Mouse (Mus musculus) kidney, embryonic 14.5 days (tissue): Measurements from ENCODE around the gene D930007J09Rik. TPM values are rescaled to one million over a fixed set of nuclear protein-coding genes. Genes with fewer than 3 reads are reported as not detected.

Source experiments
- ATAC-seq: fragments of 200-750 bp; cut with Nextera tagmentation; 2 replicates; pipeline ENCODE4 v1.8.0; 2017; ENCODE audit warnings: moderate number of reproducible peaks, mild to moderate bottlenecking, moderate TSS enrichment, moderate library complexity; ENCODE audit not compliant: low FRiP score, low TSS enrichment
- H3K27ac ChIP-seq: fragments of 300-500 bp; sonication (generic); 2 replicates; pipeline ENCODE4 v1.5.1; 2014; ENCODE audit warnings: low read depth, mild to moderate bottlenecking, low read length, moderate library complexity, mixed read lengths
- H3K27me3 ChIP-seq: fragments of 300-500 bp; sonication (generic); 2 replicates; pipeline ENCODE4 v1.6.1; 2014; ENCODE audit warnings: mild to moderate bottlenecking, low read length; ENCODE audit not compliant: control insufficient read depth, insufficient read depth
- H3K36me3 ChIP-seq: fragments of 300-500 bp; sonication (generic); 2 replicates; pipeline ENCODE4 v1.6.1; 2014; ENCODE audit warnings: low read length, mixed read lengths; ENCODE audit not compliant: control insufficient read depth, insufficient read depth
- H3K4me1 ChIP-seq: fragments of 300-500 bp; sonication (generic); 2 replicates; pipeline ENCODE4 v1.6.1; 2014; ENCODE audit warnings: low read length, mixed read lengths; ENCODE audit not compliant: control insufficient read depth, insufficient read depth
- H3K4me2 ChIP-seq: fragments of 300-500 bp; sonication (generic); replicated peaks from 2 replicates; pipeline ENCODE4 v1.6.1; 2014; ENCODE audit warnings: low read depth, mild to moderate bottlenecking, low read length
- H3K4me3 ChIP-seq: fragments of 300-500 bp; sonication (generic); 2 replicates; pipeline ENCODE4 v1.5.1; 2014; ENCODE audit warnings: mild to moderate bottlenecking, low read length
- H3K9ac ChIP-seq: fragments of 300-500 bp; sonication (generic); 2 replicates; pipeline ENCODE4 v1.6.1; 2014; ENCODE audit warnings: low read depth, mild to moderate bottlenecking, low read length, moderate library complexity
- H3K9me3 ChIP-seq: fragments of 300-500 bp; sonication (generic); 2 replicates; pipeline ENCODE4 v1.6.1; 2016; ENCODE audit warnings: low read length; ENCODE audit not compliant: control insufficient read depth
- WGBS: fragments of 180-500 bp; shearing (Covaris S2); extraction: QIAGEN DNeasy Blood & Tissue Kit; methylation state at CpG from one replicate; pipeline ENCODE4 v1.1.7; 2014; 5-methylcytosine and 5-hydroxymethylcytosine counted together
- polyA plus RNA-seq: library from polyadenylated mRNA; unstranded; fragments of >200 nt; fragmentation: Nextera tagmentation; extraction: Ambion mirVana; gene quantifications from 2 replicates; pipeline ENCODE4 v1.2.1, GENCODE M21; 2014

The D930007J09Rik gene
- polyA plus RNA-seq, result not detected in 2 replicates

DNA sequence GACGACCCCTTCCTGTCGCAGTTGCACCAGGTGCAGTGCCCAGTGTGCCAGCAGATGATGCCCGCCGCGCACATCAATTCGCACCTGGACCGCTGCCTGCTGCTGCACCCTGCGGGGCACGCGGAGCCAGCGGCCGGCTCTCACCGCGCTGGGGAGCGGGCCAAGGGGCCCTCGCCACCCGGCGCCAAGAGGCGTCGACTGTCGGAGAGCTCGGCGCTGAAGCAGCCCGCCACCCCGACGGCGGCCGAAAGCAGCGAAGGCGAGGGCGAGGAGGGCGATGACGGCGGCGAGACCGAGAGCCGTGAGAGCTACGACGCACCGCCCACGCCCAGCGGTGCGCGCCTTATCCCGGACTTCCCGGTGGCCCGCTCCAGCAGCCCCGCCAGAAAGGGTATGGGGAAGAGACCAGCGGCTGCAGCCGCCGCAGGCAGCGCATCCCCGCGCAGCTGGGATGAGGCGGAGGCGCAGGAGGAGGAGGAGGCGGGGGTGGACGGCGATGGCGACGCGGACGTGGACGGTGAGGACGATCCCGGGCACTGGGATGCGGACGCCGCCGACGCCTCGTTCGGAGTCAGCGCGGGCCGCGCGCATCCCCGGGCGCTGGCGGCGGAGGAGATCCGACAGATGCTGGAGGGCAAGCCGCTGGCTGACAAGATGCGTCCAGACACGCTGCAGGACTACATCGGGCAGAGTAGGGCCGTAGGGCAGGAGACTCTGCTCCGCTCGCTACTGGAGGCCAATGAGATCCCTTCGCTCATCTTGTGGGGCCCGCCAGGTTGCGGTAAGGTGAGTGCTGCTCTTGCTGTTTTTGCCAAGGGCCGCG, at the start of gene D930007J09Rik:
TSS of gene D930007J09Rik (minus strand) at position 591 of the 823 bp plus-strand sequence.
- H3K27me3 ChIP-seq, result no peaks in the 10 kb centered on the region
- H3K9ac ChIP-seq, result peak within 1 kb of the TSS; percentile 85
- peaks cover 16% of the 10 kb centered on the region for H3K36me3 ChIP-seq
- no peaks in the 10 kb centered on the region for H3K9me3 ChIP-seq
- peak within 1 kb of the TSS; percentile 92 for H3K4me2 ChIP-seq
- peak within 1 kb of the TSS; percentile 84 for H3K4me3 ChIP-seq
- ATAC-seq, result peak; percentile 70
- H3K27ac ChIP-seq, result peak within 1 kb of the TSS; percentile 30; the same call in 1 of the 2 replicates
- peaks cover 10% of the 10 kb centered on the region; the same call in 1 of the 2 replicates for H3K4me1 ChIP-seq
- WGBS, result 0% methylated on average over 89 of the region's 95 CpGs

DNA sequence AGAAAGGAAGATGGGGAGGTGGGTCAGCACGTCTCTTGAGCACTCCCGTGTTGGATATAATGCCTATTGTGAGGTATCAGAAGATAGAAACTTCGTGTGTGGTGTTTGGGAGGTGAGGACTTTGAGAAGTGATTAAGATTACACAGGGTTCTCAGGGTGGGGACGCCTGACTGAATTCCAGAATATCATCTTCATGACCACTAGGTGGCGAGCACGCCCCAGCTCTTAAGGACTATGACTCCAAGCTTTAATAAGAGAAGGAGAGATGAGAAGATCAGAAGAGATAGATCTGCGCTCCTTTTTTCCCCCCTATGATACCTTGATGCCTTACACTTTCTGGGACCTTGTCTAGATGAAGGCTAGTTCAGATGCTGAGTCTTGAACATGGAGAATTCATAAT, 49.3 kb upstream of the D930007J09Rik start:
- H3K9me3 ChIP-seq, result no peaks in the 10 kb centered on the region
- H3K36me3 ChIP-seq, result no peaks in the 10 kb centered on the region
- peaks cover 7% of the 10 kb centered on the region; the same call in 1 of the 2 replicates for H3K4me1 ChIP-seq
- no peak overlapping the region for H3K9ac ChIP-seq
- no peak overlapping the region for H3K27ac ChIP-seq
- peak; percentile 78 for ATAC-seq
- no peak overlapping the region for H3K4me2 ChIP-seq
- no peak overlapping the region for H3K4me3 ChIP-seq
- no peaks in the 10 kb centered on the region for H3K27me3 ChIP-seq
- WGBS, result 10% methylated on average over 7 of the region's 7 CpGs

DNA sequence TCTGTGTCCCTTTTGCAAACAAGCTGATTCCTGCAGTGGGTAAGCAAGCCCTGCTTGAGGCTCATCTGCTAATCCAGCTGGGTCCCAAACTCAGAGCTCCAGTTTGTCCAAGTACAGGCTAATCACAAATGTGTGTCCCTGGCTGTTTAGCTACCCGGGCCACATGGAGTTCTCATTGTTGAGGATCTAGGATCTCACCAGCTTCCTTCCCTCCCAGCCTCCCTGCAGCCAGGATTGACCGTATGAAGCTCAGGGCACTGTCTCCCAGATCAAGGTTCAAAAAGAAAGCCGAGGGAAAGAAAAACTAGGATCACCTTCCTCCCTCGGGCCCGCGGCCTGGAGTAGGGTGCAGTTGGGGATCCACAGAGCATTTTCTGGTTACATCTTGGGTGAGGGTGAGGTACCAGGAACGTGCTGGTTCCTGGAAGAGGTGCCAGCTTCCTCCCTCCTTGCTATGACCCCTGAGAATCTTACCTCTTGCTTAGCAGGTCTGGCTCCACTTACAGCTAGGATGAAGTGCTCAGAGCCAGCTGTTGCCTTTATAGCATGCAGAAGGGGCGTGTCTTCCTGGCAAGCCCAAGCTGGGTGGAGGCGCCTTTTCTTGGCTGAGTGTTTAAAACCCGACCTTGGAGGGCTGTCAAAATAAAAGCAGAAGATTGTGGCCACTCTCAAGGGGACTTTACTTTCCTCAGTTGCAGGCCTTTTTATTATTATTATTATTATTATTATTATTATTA, 48.2 kb upstream of the D930007J09Rik start, which contains the start of gene Serpinb1a:
TSS of gene Serpinb1a (minus strand) at position 518 of the 737 bp plus-strand sequence.
- Histone ChIP-seq H3K4me3 (no peak within 1 kb of the TSS), H3K36me3 (no peaks in the 10 kb centered on the region), H3K4me1 (peaks cover 7% of the 10 kb centered on the region; the same call in 1 of the 2 replicates), H3K9me3 (no peaks in the 10 kb centered on the region), H3K4me2 (no peak within 1 kb of the TSS), H3K27ac (no peak within 1 kb of the TSS), H3K9ac (no peak within 1 kb of the TSS), H3K27me3 (no peaks in the 10 kb centered on the region)
- WGBS, result 45% methylated on average over 10 of the region's 10 CpGs
- ATAC-seq, result no peak; the same call in 1 of the 2 replicates

DNA sequence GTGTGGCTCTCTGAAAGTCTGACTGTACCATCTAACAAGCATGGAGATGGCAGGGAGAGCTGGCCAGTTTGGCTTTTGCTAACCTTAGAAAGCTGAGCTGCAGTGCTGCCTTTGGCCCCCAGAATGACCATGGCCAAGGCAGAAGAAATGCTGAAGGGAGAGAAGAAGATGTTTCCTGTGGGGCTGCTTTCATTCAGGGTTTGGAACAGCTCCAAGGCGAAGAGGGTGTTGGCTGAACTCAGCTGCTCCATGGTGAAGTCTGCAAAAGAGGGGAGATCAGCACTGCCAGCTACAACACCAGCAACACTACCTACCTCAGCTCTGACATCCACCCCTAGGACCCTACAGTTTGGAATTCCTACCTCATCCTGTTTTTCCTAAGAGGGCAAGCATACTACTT, 47.5 kb upstream of the D930007J09Rik start:
- Histone ChIP-seq H3K4me2 (no peak overlapping the region), H3K27me3 (no peaks in the 10 kb centered on the region), H3K27ac (no peak overlapping the region), H3K4me1 (peaks cover 7% of the 10 kb centered on the region; the same call in 1 of the 2 replicates), H3K9ac (no peak overlapping the region), H3K36me3 (no peaks in the 10 kb centered on the region), H3K4me3 (no peak overlapping the region), H3K9me3 (no peaks in the 10 kb centered on the region)
- ATAC-seq, result no peak
- 76% methylated on average over 1 of the region's 1 CpGs for WGBS

DNA sequence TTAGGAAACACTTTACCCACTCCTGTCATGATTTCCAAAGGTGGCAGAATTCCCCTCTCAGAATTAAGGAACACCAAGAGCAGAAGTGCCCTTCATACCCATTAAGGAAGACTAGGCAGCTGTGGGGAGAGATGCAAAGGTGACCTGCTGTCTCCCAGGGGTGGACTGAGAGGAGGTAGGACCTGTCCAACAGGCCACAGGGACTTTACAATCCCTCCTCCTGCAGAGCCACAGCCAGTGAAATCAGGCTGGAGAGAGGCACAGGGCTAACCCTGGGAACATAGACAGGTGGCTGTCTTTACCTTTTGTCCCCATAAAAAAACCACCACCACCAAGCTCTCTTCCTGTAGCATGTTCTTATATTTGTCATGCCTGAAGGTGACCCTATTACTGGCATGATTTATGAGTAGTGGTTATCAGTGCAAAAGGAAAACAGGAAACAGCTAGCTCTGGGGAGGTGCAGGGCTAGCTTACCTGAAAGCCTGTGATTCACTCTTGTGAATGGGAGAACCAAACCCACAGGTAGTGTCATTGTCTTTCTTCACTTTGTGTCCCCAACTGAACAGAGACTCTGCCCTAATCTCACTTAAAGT, 47.0 kb upstream of the D930007J09Rik start:
- Histone ChIP-seq H3K36me3 (no peaks in the 10 kb centered on the region), H3K9ac (no peak overlapping the region), H3K4me1 (peaks cover 7% of the 10 kb centered on the region; the same call in 1 of the 2 replicates), H3K27me3 (no peaks in the 10 kb centered on the region), H3K4me2 (no peak overlapping the region), H3K9me3 (no peaks in the 10 kb centered on the region), H3K4me3 (no peak overlapping the region), H3K27ac (no peak overlapping the region)
- peak; percentile 32; the same call in 1 of the 2 replicates for ATAC-seq

DNA sequence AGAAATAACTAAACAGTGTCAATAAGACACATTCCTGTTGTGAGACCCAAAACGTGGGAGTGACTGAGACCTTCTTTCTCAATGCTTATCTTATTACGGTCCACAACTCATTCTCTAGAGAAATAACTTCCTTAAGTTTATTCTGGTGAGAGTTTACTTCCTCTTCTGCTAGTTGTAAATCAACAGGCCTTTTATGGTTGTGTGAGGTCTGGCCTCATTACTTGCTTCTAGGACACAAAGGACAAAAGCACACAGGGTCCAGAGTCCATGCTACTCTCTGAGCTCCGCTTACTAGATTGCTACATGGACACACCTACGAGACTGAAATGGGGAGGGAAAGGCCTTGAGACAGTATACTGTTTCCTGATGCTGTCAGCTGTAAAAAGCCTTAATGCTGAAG, 46.4 kb upstream of the D930007J09Rik start:
- ATAC-seq, result no peak
- 13% methylated on average over 4 of the region's 4 CpGs for WGBS

DNA sequence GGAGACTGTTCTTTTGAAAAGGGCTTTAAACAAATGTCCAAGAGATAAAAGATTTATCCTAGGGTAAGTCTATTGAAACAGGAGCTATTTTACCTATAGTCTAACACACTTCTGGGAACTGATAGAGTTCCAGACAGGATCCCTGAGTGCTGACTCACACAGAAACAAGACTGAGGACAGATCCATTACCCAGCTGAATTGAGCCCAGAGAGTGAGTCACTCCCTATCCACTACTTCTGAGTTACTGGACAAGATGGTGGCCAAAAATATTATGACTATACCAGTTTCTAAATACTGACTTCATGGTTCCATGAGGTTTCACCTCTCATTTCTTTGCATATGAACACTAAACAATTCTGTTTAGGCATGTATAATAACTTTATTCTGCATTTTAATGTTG, 43.6 kb upstream of the D930007J09Rik start:
- Histone ChIP-seq H3K9ac (no peak overlapping the region), H3K27ac (no peak overlapping the region), H3K27me3 (no peaks in the 10 kb centered on the region), H3K9me3 (no peaks in the 10 kb centered on the region), H3K4me1 (peaks cover 7% of the 10 kb centered on the region; the same call in 1 of the 2 replicates), H3K4me2 (no peak overlapping the region), H3K36me3 (no peaks in the 10 kb centered on the region), H3K4me3 (no peak overlapping the region)
- no peak for ATAC-seq

More for the DNA sequence above, 46.4 kb upstream of the D930007J09Rik start:
- no peak overlapping the region for H3K9ac ChIP-seq
- no peaks in the 10 kb centered on the region for H3K36me3 ChIP-seq
- no peak overlapping the region for H3K4me2 ChIP-seq
- no peaks in the 10 kb centered on the region for H3K9me3 ChIP-seq
- no peak overlapping the region for H3K27ac ChIP-seq
- H3K27me3 ChIP-seq, result no peaks in the 10 kb centered on the region
- peaks cover 7% of the 10 kb centered on the region; the same call in 1 of the 2 replicates for H3K4me1 ChIP-seq
- no peak overlapping the region for H3K4me3 ChIP-seq

DNA sequence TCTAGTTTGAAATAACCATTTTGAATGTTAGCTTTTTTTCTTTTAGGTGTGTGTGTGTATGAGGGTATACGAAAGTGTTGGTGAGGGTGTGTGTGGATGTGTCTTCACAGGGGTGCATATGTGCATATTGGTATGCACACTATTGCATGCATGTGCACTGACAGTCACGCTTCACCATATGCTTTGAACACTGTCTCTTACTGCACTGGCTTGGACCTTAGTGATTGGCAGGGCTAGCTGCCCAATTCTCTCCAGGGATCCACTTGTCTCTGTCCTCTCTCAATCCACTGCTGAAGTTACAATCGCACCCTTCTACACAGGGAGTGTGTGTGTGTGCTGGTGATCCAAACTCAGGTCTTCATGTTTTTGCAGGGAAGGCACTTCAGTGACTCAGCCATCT, 38.7 kb upstream of the D930007J09Rik start:
- Histone ChIP-seq H3K27me3 (no peaks in the 10 kb centered on the region), H3K9ac (no peak overlapping the region), H3K4me1 (no peaks in the 10 kb centered on the region), H3K4me3 (no peak overlapping the region), H3K36me3 (no peaks in the 10 kb centered on the region), H3K27ac (no peak overlapping the region), H3K9me3 (no peaks in the 10 kb centered on the region), H3K4me2 (no peak overlapping the region)
- 83% methylated on average over 3 of the region's 3 CpGs for WGBS
- ATAC-seq, result no peak
